Mouse (Mus musculus): ENCODE results near the gene Osbpl3.

- TF ChIP-seq CTCF (IDR thresholded peaks at IDR 0.05; ENCODE audit: borderline replicate concordance, insufficient read depth, low read depth, low read length) = no peak
- TF ChIP-seq POLR2A (IDR thresholded peaks at IDR 0.05; ENCODE audit: borderline replicate concordance, insufficient read depth, low read length) = no peak
These were observed 51.3 kb downstream of the Osbpl3 start for GRCm38 (mm10) chr6:50404698-50405097.
